Mouse (Mus musculus): ENCODE measurements around the gene Hivep3.

- TF ChIP-seq SIN3A (IDR thresholded peaks at IDR 0.05; ENCODE audit: low read length) (no peak), ZNF384 (IDR thresholded peaks at IDR 0.05; ENCODE audit: low read depth, low read length) (no peak), TAL1 (IDR thresholded peaks at IDR 0.05; ENCODE audit: low read length) (no peak), MAZ (IDR thresholded peaks at IDR 0.05; ENCODE audit: low read depth, low read length) (no peak), BHLHE40 (IDR thresholded peaks at IDR 0.05; ENCODE audit: borderline replicate concordance, low read depth, low read length) (no peak), POLR2AphosphoS5 (IDR thresholded peaks at IDR 0.05; ENCODE audit: borderline replicate concordance, low read depth, low read length) (no peak), POLR2A (IDR thresholded peaks at IDR 0.05; ENCODE audit: control insufficient read depth in 1 of 2, insufficient read depth in 1 of 2, low read depth in 1 of 2, low read length in 2 of 2, poor library complexity in 1 of 2) (no peak), CHD2 (IDR thresholded peaks at IDR 0.05; ENCODE audit: low read length) (no peak), MAX (IDR thresholded peaks at IDR 0.05; ENCODE audit: low read length) (no peak), SMC3 (IDR thresholded peaks at IDR 0.05; ENCODE audit: low read depth, low read length) (no peak)
Measured at GRCm38 (mm10) chr4:119806556-119806955, 73.0 kb downstream of the Hivep3 start.

Data from MEL (cell line).